Mouse (Mus musculus) subcutaneous adipose tissue, adult 2 months (tissue): ENCODE data around the gene Erp27. TPM values are rescaled to one million over a fixed set of nuclear protein-coding genes. Genes with fewer than 3 reads are reported as not detected.

Experiments used
- polyA plus RNA-seq: library from polyadenylated mRNA; depleted of rRNA; stranded (reverse); fragments of >200 nt; gene quantifications from 2 replicates; pipeline ENCODE4 v1.2.3, GENCODE M21; 2012; ENCODE audit warnings: low replicate concordance; rRNA removed

Gene Erp27
- 0.17 TPM in 1 of 2 replicates, not detected in the other for polyA plus RNA-seq

DNA sequence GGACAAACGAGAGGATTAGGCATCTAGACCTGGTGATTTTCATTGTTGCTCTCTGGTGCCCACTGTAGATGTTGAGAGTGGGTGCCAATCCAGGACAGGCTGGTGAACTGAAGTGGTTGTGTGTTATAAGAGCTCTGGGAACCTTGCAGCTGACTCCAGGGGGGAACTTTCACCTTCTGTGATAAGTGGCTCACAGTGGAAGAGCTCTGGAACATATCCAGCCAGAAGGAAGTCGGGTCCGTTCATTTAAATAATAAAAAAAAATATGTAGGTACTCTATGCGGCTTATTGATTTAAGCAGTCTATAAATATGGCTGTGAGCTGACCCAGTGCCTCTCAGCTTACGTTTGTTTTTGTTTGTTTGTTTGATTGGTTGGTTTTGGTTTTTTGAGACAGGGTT is at the start of gene Erp27:
Gene Erp27, minus strand, starts transcription at position 101 of the 400 bp plus-strand sequence.

DNA sequence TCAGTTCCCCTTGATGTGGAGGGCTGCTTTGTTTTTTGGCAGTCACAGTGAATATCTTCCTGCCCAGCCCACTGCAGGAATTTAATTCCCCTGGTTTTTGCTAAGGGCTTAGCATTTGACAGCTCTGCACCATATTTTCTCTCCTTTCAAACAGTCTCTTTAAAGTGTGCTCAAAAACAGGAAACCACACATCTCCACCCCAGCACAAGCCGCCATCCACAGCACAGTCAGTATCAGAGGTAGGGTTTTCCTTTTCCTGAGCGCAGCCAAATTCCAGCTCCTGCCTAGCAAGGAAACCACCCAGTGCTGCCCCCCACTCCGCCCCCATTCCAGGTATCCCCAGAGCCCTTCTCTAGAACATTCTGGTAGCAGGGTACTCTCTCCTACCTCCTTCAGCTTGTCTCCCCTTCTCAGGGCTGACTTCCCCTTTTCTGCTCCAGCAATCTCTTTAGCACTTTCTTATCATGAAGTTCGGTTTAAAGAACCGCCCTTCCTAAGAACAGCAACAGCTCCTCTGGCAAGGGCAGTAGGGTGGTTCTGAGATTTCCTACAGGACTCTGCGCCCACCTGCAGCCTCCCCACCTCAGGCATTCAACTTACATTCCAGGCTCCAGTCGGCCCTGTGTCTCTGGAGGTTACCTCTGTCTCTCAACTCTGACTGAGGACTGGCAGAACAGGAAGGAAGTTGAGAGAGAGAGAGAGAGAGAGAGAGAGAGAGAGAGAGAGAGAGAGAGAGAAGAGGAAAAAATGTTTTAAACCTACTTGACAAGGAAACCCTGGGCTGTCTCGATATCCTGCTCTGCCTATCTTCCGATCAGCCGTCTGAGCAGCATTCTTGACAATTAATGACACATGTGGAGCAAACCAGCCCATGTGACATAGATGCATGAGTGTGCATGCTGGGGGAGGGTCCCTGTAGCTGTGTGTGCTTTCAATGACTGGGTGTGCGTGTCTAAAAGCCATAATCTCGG is 19.4 kb upstream of the Erp27 start, which contains the start of gene Arhgdib:
Gene Arhgdib, minus strand, starts transcription at position 849 of the 971 bp plus-strand sequence.

DNA sequence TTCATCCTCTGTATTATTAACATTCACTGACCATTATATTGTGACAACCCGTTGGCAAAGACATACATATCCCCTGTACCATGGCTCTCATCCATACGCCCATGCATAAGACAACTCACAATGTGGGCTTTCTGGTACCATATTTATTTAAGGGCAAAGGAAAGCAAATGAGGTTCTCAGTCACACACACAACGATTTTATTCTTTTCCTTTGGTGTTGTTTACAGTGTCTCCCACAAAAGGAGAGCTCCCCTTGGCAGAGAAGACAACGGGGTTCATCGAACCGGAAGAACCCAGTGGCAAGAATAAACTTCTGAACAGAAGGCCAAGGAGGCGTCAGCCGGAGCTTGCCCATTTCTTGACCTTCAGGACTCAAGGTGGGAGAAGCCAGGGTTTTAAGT is 1.6 kb upstream of the Erp27 start, which contains the start of gene Pde6h:
Gene Pde6h, plus strand, starts transcription at position 301 of the 400 bp plus-strand sequence.

DNA sequence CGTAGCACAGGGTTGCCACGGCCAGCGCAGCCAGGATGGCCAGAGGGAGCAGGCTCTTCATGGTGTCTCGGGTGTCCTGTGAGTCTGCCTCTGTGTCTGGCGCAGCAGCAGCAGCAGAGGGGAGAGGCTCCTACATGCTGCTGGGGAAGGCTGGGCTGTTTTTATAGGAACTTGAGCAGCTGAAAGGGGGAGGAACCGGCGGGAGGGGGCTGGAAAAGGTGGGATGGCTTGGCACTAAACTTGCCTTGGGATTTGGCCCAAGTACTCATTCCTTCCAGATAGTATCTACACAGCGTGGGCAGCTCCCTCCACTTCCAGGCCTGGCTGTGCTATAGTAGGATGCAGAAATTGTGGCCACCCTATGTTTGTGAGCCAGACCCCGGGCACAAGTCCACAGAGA is 46.3 kb downstream of the Erp27 start, which contains the start of gene Mgp:
Gene Mgp, minus strand, starts transcription at position 154 of the 400 bp plus-strand sequence.

Other genes starting within 250 kb of the Erp27 start
- 0.03 and 0.05 TPM in 2 replicates for gene Gucy2c, start 140.4 kb downstream of the Erp27 start, polyA plus RNA-seq
- gene Hist4h4, start 117.8 kb downstream of the Erp27 start, polyA plus RNA-seq = 0.34 and 1.8 TPM in 2 replicates
- 129 and 225 TPM in 2 replicates for gene H2afj, start 113.9 kb downstream of the Erp27 start, polyA plus RNA-seq
- gene BC049715, start 94.6 kb downstream of the Erp27 start, polyA plus RNA-seq = 0.27 and 0.47 TPM in 2 replicates
- gene Wbp11, start 93.9 kb downstream of the Erp27 start, polyA plus RNA-seq = 30.6 and 38.2 TPM in 2 replicates
- 0.07 and 0.57 TPM in 2 replicates for gene Smco3, start 86.7 kb downstream of the Erp27 start, polyA plus RNA-seq
- 1.4 TPM in 2 replicates for gene Art4, start 64.4 kb downstream of the Erp27 start, polyA plus RNA-seq
- 1,564 and 1,581 TPM in 2 replicates for gene Mgp, start 46.4 kb downstream of the Erp27 start, polyA plus RNA-seq
- 0.20 TPM in 1 of 2 replicates, not detected in the other for gene Pde6h, start 1.7 kb upstream of the Erp27 start, polyA plus RNA-seq
- 72.2 and 73.3 TPM in 2 replicates for gene Arhgdib, start 19.7 kb upstream of the Erp27 start, polyA plus RNA-seq
- 0.50 and 6.0 TPM in 2 replicates for gene Rerg, start 248.3 kb upstream of the Erp27 start, polyA plus RNA-seq